Comparison of ENCODE assay signal across 9 mouse cellular contexts in genomic region chr6:126585813-126586212, GRCm38 (mm10). TPM values are rescaled to one million over a fixed set of nuclear protein-coding genes. Genes with fewer than 3 reads are reported as not detected.
DNase-seq lines count a peak whose midpoint lies in the region; ATAC-seq and TF ChIP-seq lines count a peak whose summit lies in the region.
"Had no signal": no experiment of that assay in that cellular context is flagged by ENCODE, and none has a peak within 500 bp of the region (broad histone marks: within the 10 kb centered on the region; RNA-seq: fewer than 3 reads in every experiment).

No protein-coding gene starts in this region.

- no peak overlapping the region for H3K4me3 ChIP-seq in hindbrain, embryonic 15.5 days
- H3K4me3 ChIP-seq in hindbrain, embryonic 12.5 days, result no peak overlapping the region
- no peak overlapping the region for H3K4me3 ChIP-seq in kidney, adult 2 months (ENCODE audit: insufficient read depth, low read depth, low read length)

- H3K4me1 ChIP-seq in hindbrain, embryonic 15.5 days (replicated peaks), result peaks cover 8% of the 10 kb centered on the region; the same call in 1 of the 2 replicates
- 0 out of 2 replicates have a peak, but pooled peaks cover 3% of the 10 kb centered on the region for H3K4me1 ChIP-seq in hindbrain, embryonic 12.5 days
- no peaks in the 10 kb centered on the region for H3K4me1 ChIP-seq in kidney, adult 2 months (ENCODE audit: control insufficient read depth, insufficient read depth, low read length)

- H3K9me3 ChIP-seq in hindbrain, embryonic 15.5 days, result no peaks in the 10 kb centered on the region
- no peaks in the 10 kb centered on the region for H3K9me3 ChIP-seq in hindbrain, embryonic 12.5 days (replicated peaks)

- no peak overlapping the region for H3K9ac ChIP-seq in hindbrain, embryonic 15.5 days
- no peak overlapping the region for H3K9ac ChIP-seq in hindbrain, embryonic 12.5 days

- peak; percentile 61 for ATAC-seq in hindbrain, embryonic 15.5 days (ENCODE audit: low FRiP score, low read depth)
- ATAC-seq in hindbrain, embryonic 12.5 days (ENCODE audit: low FRiP score), result no peak

- H3K27ac ChIP-seq in hindbrain, embryonic 15.5 days (replicated peaks), result peak overlapping the region; percentile 25; the same call in 1 of the 2 replicates
- no peak overlapping the region for H3K27ac ChIP-seq in hindbrain, embryonic 12.5 days
- no peak overlapping the region for H3K27ac ChIP-seq in kidney, adult 2 months (ENCODE audit: insufficient read depth, low read depth, low read length)

- H3K27me3 ChIP-seq in hindbrain, embryonic 15.5 days, result no peaks in the 10 kb centered on the region
- no peaks in the 10 kb centered on the region for H3K27me3 ChIP-seq in hindbrain, embryonic 12.5 days
- H3K27me3 ChIP-seq in kidney, adult 2 months (replicated peaks; ENCODE audit: control insufficient read depth, insufficient read depth, low read length), result no peaks in the 10 kb centered on the region

- no peak for TF ChIP-seq POLR2A in brain, embryonic 14.5 days (IDR thresholded peaks at IDR 0.05; ENCODE audit: borderline replicate concordance, extremely low read depth, insufficient read depth, insufficient read length, poor library complexity, severe bottlenecking)
- no peak for TF ChIP-seq POLR2A in kidney, adult 2 months (IDR thresholded peaks at IDR 0.05; ENCODE audit: low read depth, low read length)

- H3K4me2 ChIP-seq in hindbrain, embryonic 15.5 days, result no peak overlapping the region
- no peak overlapping the region for H3K4me2 ChIP-seq in hindbrain, embryonic 12.5 days (replicated peaks)

- WGBS in hindbrain, embryonic 15.5 days, result 51% methylated on average over 7 of the region's 7 CpGs
- WGBS in hindbrain, embryonic 12.5 days, result 65% methylated on average over 7 of the region's 7 CpGs
- 47% methylated on average over 7 of the region's 7 CpGs for WGBS in kidney, adult 2 months

- peak; percentile 88 for DNase-seq in brain, embryonic 14.5 days (ENCODE audit: low read depth)
- peak; percentile 32 for DNase-seq in gastrocnemius, adult 18-20 months (ENCODE audit: low spot score)
- peak; percentile 70 to 75 for DNase-seq in layer of hippocampus, postnatal 25 days (ENCODE audit: extremely low spot score in 1 of 2, low spot score in 1 of 2)
- peak; percentile 69 for DNase-seq in testis, postnatal 14 days (ENCODE audit: low spot score)
- no peak for DNase-seq in urinary bladder, postnatal 36 days (ENCODE audit: low spot score in 2 of 2)
- no peak for DNase-seq in kidney, adult 2 months

- TF ChIP-seq CTCF in brain, embryonic 14.5 days (IDR thresholded peaks at IDR 0.05; ENCODE audit: borderline replicate concordance, extremely low read depth, insufficient read depth, insufficient read length), result no peak
- no peak for TF ChIP-seq CTCF in kidney, adult 2 months (conservative IDR thresholded peaks at IDR 0.05; ENCODE audit: insufficient read depth, insufficient read length, low read depth, low read length)

- H3K36me3 ChIP-seq in hindbrain, embryonic 15.5 days, result no peaks in the 10 kb centered on the region
- no peaks in the 10 kb centered on the region for H3K36me3 ChIP-seq in hindbrain, embryonic 12.5 days
- no peaks in the 10 kb centered on the region for H3K36me3 ChIP-seq in kidney, adult 2 months (ENCODE audit: control insufficient read depth, insufficient read depth, low read length)

RNA-seq across cellular contexts. Expression of gene Kcna5, which starts 50.6 kb away (rescaled TPM):
- polyA plus RNA-seq in hindbrain, embryonic 15.5 days (2015; fragmentation: Nextera tagmentation; extraction: Ambion mirVana), result 2.9 and 3.2 TPM in 2 replicates
- 2.8 and 3.1 TPM in 2 replicates for polyA plus RNA-seq in hindbrain, embryonic 12.5 days (2016; fragmentation: Nextera tagmentation; extraction: Ambion mirVana)
- polyA plus RNA-seq in brain, embryonic 14.5 days (2012; rRNA removed), result 2.0 and 2.3 TPM in 2 replicates
- 1 to 10 TPM; 4.0 to 5.9 TPM for total RNA-seq in gastrocnemius, adult 18-20 months (2021)
- total RNA-seq in layer of hippocampus, postnatal 25 days (2021), result 1 to 10 TPM; 1.6 to 1.7 TPM
- 1.2 and 1.8 TPM in 2 replicates for polyA plus RNA-seq in kidney, adult 2 months (2012; rRNA removed)
- polyA plus RNA-seq: liver, adult 2 months had no signal

Comparison
In these comparisons a context has a peak if more than half of its experiments do, and no peak if none do; other contexts are left out.
1. DNase-seq: peak in brain, embryonic 14.5 days (single experiment), gastrocnemius, adult 18-20 months (single experiment), layer of hippocampus, postnatal 25 days (2 of 2) and testis, postnatal 14 days (single experiment); none in urinary bladder, postnatal 36 days (0 of 2) and kidney, adult 2 months (single experiment).